Mouse (Mus musculus) mouse embryonic stem cell (cell line): ENCODE measurements at regions not wholly inside any gene's neighbourhood (a gene's known extent, or its start where the extent isn't known, plus 50 kb on each side); places are given as distances from the start of the nearest gene placed in this dataset.

Source experiments
- in situ Hi-C, 2 experiments: fragments of 300-500 bp; cut with MboI; formaldehyde crosslinking; loops; 1 replicate in 1 of 2; 3 replicates in 1 of 2; pipeline ENCODE4 v1.14.3; 2019 to 2020; ENCODE audit warnings: low sequenced_read_pairs in 2 of 2, low pct_unique_long_range_greater_than_20kb in 1 of 2, mixed read lengths in 1 of 2; ENCODE audit not compliant: unreplicated experiment in 1 of 2

- in situ Hi-C loops = no loop called here
Measured at GRCm38 (mm10) chr1:73532316-73532715, 516.6 kb upstream of the Tnp1 start.

DNA sequence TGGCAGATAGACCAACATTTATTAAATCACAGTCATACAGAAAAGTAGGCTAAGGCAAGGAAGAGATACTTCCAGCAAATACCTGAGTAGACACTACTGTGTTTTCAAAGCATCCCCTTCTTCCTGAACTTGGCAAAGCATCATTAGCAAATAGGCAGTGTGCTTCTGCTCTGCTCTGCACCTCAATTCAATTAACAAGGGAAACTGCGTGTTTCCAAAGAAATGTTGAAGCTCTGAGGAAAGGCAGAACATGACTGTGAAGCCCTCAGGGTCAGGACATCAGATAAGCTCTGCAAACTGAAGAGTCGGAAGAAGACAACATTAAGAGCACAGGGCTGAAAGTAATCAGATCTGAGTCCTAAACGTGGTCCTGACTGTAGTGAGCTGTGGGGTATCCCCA lies 516.1 kb upstream of the Tnp1 start:
- in situ Hi-C loops = no loop called here

DNA sequence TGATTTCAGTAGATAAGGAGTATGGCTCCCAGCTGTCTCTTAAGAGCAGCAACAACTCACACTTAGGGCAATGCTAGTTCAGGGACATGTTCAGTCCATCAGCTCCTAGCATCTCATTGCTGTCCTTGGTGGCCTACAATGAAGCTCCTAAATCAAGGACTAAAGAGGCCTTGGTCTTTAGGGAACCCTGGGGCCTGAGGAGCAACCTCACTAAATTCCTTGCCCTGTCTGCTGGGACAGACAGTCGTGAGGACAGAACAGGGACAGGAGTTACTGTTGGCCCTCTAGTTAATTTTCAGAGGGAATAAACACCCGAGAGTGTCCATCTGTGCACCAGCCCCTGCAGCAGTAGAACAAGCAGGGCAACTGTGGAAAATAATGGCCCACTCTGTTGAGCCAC lies 514.6 kb upstream of the Tnp1 start:
- in situ Hi-C loops = no loop called here

- in situ Hi-C loops = no loop called here
Measured at GRCm38 (mm10) chr1:73528623-73529022, 512.9 kb upstream of the Tnp1 start.

- in situ Hi-C loops = no loop called here
Measured at GRCm38 (mm10) chr1:73516441-73516840, 500.7 kb upstream of the Tnp1 start.

- in situ Hi-C loops = no loop called here
Measured at GRCm38 (mm10) chr1:73515781-73516180, 500.1 kb upstream of the Tnp1 start.

DNA sequence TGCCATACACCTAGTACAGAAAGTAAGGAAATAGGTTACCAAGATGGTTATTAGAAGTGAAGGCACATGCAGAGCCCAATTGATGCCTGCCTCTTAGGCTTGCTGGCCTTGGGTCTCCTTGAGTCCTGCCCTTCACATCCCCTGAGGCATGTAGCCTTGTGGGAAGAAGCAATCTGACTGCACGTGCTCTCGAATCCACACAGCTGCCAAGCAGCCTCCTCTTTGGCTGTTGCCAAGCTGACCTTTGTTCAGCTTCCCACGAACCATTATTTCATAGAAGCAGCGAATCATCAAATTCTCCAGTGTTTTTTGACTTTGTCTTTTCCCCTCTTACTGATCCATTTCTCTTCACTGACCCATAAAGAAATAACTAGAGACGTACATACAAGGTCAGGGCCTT lies 498.1 kb upstream of the Tnp1 start:
- in situ Hi-C loops = no loop called here

DNA sequence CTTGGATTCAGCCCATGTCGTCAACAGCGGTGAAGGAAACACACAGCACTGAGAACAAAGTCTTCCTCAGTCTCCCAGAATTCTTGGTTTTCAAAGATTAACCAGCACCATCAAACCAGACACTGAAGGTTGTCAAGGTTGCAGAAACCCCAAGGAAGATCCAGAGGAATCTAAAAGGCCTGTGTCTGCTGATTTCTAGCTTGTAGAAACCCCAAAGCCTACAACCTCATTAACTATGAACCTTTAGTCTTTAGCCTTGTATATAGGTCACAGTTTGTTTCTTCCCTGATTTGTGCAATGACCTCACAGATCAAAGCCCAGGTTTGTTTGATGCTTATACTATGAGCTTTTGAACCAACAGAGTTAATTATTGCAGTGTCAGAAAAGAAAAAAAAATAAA lies 497.1 kb upstream of the Tnp1 start:
- in situ Hi-C loops = no loop called here

- in situ Hi-C loops = no loop called here
Measured at GRCm38 (mm10) chr1:73507071-73507754, 491.5 kb upstream of the Tnp1 start.

DNA sequence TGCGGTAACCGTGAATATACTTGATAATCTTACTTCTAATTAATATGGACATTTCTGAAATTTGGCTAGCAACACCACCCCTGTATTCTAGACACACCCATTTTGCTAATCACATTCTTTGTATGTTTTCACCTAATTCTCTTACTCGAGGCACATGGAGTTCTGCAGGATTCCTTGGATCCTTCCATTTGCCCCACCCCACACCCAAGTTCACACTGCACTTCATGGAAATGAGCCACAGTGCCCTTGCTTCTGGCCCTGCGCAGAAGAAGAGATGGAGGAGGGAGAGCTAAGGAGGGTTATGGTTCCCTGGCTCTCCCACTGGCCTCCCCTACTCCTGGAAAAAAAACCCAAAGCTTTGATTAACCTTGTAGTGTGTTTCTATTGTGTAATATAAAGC lies 487.9 kb upstream of the Tnp1 start:
- in situ Hi-C loops = no loop called here

- in situ Hi-C loops = no loop called here
Measured at GRCm38 (mm10) chr1:73500671-73501070, 485.0 kb upstream of the Tnp1 start.

DNA sequence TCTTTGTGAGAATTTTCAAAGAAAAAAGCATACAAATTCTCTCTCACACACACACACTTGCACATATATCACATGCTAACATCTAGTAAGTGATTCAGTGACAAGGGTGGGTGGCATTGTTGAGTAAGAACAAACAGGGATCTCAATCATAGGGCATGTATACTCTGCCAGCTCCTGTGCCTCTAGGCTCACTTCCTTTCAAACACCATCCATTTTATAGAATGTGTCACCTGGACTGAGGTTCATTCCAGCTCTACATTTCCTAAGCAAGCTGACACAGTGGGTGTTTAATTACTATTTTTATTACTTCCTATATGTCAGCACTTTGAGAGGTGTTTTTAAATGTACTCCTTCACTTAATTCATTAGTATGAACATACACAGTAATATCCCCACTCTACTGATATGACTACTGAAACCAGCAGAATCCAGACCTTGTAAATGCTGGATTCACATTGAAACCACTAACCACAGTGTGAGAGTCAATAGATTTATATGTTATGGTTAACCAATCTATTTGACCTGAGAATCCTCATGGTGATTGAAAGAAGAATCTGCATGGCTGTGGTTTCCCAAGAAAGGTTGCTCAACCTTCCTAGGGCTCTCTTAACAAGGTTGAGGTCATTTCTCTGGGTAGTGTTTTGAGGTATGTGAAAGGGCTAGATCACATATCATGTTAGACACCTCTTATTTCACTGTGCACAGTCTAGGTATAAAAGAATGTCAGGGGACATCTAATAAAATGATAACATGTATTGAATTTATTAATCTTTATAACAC lies 480.5 kb upstream of the Tnp1 start:
- in situ Hi-C loops = no loop called here

DNA sequence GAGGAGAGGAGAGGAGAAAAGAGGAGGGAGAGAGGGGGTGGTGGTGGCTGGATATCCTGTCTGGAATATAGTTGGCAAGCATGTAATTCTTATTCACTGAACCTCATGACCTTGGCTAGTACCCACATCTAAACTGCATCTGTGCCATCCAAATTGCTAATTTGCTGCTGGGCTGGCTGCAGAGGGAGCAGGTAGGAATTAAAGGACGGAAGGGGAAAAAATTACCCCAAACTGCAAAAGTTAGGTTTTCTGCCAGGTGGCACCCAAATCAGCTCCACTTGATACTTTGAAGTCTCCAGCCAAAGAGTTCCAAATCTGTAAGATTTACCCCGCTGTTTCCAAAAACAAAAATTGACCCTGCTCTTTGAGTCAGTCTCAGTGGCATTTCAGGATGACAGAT lies 466.2 kb upstream of the Tnp1 start:
- in situ Hi-C loops = no loop called here

GRCm38 (mm10) chr1:73479349-73479920 lies 463.7 kb upstream of the Tnp1 start:
- in situ Hi-C loops = no loop called here

DNA sequence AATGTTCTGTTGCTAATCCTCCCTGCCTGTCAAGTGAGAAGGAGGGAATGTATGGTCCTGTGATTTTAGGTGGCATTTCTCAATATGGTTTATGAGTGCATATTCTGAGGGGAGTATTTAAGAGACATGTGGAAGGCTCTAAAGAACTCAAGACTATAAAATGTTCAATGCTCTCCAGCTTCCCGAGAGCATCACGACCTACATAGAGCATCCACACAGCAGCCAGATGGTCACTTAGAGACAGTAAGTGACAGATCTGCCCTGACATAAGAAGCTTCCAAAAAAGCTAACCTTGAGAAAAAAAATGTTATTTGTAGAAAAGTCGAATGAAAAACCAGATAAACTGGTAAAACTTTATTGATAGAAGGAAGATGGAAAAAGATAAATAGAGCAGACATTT lies 444.9 kb upstream of the Tnp1 start:
- in situ Hi-C loops = no loop called here

DNA sequence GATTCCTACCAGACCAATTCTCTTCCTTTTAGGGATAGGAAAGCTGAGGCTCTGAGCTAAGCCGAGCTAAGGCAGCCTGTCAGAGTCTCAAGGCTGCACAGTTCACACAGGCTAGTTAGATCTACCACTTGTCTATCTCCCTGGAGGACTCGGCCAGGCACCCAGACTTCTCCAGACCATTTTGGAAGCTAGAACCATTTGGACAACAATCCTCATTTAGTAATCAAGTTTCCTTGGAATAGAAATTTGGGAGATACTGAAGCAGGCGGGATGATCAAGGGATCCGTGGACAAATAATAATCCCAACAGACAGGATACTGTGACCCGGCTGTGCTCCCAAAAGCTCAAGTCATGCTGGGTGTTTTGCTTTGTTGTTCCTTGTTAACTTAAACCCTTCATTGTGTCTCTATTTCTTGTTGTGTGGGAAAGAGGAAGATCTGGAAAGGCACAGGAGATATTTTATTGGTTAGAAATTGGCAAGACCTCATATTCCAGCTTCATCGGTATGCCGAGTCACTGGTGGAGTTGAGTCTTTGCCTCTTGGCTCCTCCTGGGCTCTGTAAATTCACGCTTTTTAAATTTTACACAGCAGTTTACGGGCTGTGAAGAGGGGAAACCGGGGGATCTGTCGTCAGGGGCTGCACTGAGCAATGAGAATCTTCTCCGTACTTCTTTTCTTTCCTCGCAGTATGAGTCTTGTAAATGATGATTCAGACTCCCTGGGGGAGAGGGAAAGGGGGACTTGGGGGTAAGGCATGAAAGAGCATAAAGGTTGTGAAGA lies 444.2 kb upstream of the Tnp1 start:
- in situ Hi-C loops = no loop called here

DNA sequence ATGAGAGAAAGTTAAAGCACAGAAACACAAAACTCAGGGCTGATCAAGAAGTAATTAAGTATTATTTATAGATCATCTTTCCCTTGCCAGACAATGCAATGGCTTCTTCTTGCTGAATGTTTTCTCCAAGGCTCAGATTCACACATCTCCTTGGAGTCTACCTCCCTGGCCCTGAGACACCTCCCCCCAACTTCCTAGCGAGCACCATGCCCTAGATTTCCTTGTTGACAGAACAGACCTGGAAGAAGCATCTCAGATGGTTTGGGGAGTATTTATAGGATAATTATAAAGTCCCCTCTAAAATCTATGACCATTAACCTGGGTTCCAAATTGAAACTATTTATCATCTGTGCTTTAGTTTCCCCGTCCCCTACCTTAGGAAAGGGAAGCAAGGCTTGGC lies 441.6 kb upstream of the Tnp1 start:
- in situ Hi-C loops = no loop called here

DNA sequence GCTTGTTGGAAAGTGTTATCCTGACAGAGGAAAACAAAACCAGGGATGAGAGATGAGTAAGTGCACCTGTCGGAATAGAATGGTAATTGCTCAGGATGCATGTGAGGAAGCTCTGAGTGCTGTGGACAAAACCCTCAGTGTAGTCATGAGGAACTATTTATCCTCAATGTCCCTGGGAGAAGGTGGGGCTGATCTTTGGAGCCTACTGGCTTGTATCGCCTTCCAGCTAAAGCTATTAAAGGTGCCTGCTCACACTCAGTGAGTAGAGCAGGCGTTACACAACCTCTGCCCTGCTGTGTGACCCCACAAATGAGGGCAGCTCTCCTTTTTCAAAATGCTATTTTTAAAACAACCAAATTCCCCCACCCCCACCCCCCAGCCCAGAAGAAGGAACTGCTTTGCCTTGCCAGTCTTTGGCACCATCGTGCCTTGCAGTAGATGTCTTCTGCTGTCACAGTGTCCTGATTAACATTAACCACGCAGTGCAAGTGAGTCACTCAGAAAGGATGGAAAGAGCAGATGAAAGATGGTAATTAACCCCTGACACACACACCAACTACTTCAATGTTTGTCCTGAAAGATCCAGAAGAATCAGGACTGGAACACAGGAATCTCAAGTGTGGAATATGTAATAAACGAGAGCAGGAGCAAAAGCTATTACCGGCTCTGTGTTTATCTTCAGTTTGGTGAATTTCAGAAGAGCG lies 440.8 kb upstream of the Tnp1 start:
- in situ Hi-C loops = no loop called here
